Mouse (Mus musculus) embryonic facial prominence, embryonic 12.5 days (tissue): ENCODE measurements at regions not wholly inside any gene's neighbourhood (a gene's known extent, or its start where the extent isn't known, plus 50 kb on each side); places are given as distances from the start of the nearest gene placed in this dataset.

Experiments used
- ATAC-seq: fragments of 200-750 bp; cut with Nextera tagmentation; 2 replicates; pipeline ENCODE4 v1.8.0; 2017; ENCODE audit not compliant: insufficient number of reproducible peaks, insufficient read depth, low FRiP score, low TSS enrichment
- H3K27ac ChIP-seq: fragments of 300-500 bp; sonication (generic); 2 replicates; pipeline ENCODE4 v1.5.1; 2016; ENCODE audit warnings: mild to moderate bottlenecking
- H3K27me3 ChIP-seq: fragments of 300-500 bp; sonication (generic); 2 replicates; pipeline ENCODE4 v1.6.1; 2016; ENCODE audit warnings: mild to moderate bottlenecking, moderate library complexity
- H3K36me3 ChIP-seq: fragments of 300-500 bp; sonication (generic); 2 replicates; pipeline ENCODE4 v1.6.1; 2016; ENCODE audit warnings: mild to moderate bottlenecking
- H3K4me1 ChIP-seq: fragments of 300-500 bp; sonication (generic); 2 replicates; pipeline ENCODE4 v1.6.1; 2016
- H3K4me2 ChIP-seq: fragments of 300-500 bp; sonication (generic); replicated peaks from 2 replicates; pipeline ENCODE4 v1.6.1; 2016; ENCODE audit warnings: mild to moderate bottlenecking, moderate library complexity
- H3K4me3 ChIP-seq: fragments of 300-500 bp; sonication (generic); 2 replicates; pipeline ENCODE4 v1.5.1; 2016; ENCODE audit warnings: mild to moderate bottlenecking
- H3K9ac ChIP-seq: fragments of 300-500 bp; sonication (generic); 2 replicates; pipeline ENCODE4 v1.6.1; 2016; ENCODE audit warnings: mild to moderate bottlenecking, moderate library complexity
- H3K9me3 ChIP-seq: fragments of 300-500 bp; sonication (generic); 2 replicates; pipeline ENCODE4 v1.6.1; 2016; ENCODE audit warnings: mild to moderate bottlenecking, moderate library complexity
- WGBS: fragments of 180-500 bp; shearing (Covaris S2); methylation state at CpG from one replicate; pipeline ENCODE4 v1.1.7; 2016; 5-methylcytosine and 5-hydroxymethylcytosine counted together

DNA sequence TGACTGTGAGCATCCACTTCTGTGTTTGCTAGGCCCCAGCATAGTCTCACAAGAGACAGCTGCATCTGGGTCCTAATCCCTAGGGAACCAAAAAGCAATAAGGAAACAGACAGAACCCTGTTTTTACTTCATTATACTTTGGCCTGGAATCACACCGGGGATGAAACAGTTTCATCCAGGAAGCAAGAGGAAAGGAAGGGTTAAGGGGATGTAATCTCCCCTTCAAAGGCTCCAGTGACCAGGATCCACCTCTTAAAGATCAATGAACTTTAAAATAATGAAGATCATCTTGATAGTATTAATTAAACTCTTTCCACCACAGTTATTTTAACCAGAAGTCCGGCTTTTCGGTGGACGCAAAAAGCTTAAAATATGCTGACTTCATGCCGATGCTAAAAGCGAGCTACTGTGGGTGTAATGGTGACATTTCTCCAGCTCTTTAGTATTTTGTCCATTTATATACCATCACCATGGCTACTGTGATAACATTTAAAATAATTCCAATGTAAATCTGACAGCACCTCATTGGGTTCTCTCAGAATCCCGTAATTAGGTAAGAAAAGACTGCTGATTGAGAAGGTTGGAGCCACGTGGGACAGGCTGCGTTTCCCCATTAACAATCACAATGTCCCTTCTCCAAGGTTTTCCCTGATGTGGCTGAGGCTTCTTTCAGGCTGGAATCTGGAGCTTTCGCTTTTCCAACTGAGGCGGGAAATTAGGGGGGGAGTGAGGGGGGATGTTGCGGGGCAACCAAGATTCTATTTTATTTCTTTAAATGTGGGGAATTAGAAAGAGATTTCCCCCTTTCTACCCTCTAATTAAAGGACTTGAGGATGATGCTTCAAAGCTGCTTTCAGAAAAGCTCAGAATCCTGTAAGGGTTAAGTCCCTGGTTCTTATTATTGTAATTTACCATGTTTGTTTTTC is 560.0 kb upstream of the Pdzrn3 start:
- 47% methylated on average over 12 of the region's 12 CpGs for WGBS
- no peaks in the 10 kb centered on the region for H3K36me3 ChIP-seq
- no peak for ATAC-seq
- H3K9me3 ChIP-seq = no peaks in the 10 kb centered on the region
- no peak overlapping the region for H3K4me2 ChIP-seq
- no peak overlapping the region for H3K27ac ChIP-seq
- H3K27me3 ChIP-seq = no peaks in the 10 kb centered on the region
- H3K9ac ChIP-seq = no peak overlapping the region
- no peak overlapping the region for H3K4me3 ChIP-seq
- H3K4me1 ChIP-seq = no peaks in the 10 kb centered on the region

GRCm38 (mm10) chr6:101931768-101932167 is 554.1 kb upstream of the Pdzrn3 start:
- Histone ChIP-seq H3K27me3 (no peaks in the 10 kb centered on the region), H3K4me3 (no peak overlapping the region), H3K36me3 (no peaks in the 10 kb centered on the region), H3K27ac (no peak overlapping the region), H3K4me1 (no peaks in the 10 kb centered on the region), H3K9me3 (no peaks in the 10 kb centered on the region), H3K4me2 (no peak overlapping the region), H3K9ac (no peak overlapping the region)
- WGBS = 93% methylated on average over 5 of the region's 5 CpGs
- no peak for ATAC-seq

GRCm38 (mm10) chr6:101921686-101922085 is 544.0 kb upstream of the Pdzrn3 start:
- Histone ChIP-seq H3K4me3 (no peak overlapping the region), H3K36me3 (no peaks in the 10 kb centered on the region), H3K27me3 (no peaks in the 10 kb centered on the region), H3K4me1 (no peaks in the 10 kb centered on the region), H3K9me3 (no peaks in the 10 kb centered on the region), H3K9ac (no peak overlapping the region), H3K27ac (0 out of 2 replicates have a peak overlapping the region, but pooled peaks have one; percentile 23), H3K4me2 (no peak overlapping the region)
- 70% methylated on average over 4 of the region's 4 CpGs for WGBS
- no peak for ATAC-seq

DNA sequence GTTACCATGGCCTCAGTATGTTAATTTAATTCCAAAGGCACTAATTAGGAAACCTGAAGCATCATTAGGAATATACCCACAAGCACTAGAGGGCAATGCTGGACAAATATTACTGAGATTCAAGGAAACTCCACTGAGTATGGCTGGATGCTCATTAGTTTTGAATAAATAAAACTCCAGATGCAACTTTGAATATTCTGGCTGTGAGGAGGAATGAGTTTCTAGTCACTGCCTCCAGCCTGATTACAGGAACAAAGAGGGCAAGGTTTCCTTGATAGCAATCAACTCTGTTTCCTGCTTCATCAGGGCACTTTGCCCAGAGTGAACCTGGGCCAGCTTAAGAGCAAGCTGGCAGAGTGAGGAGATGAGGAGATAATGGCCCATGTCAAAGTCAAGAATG is 543.5 kb upstream of the Pdzrn3 start:
- Histone ChIP-seq H3K27ac (no peak overlapping the region), H3K4me1 (no peaks in the 10 kb centered on the region), H3K36me3 (no peaks in the 10 kb centered on the region), H3K4me3 (no peak overlapping the region), H3K9me3 (no peaks in the 10 kb centered on the region), H3K27me3 (no peaks in the 10 kb centered on the region), H3K9ac (no peak overlapping the region), H3K4me2 (no peak overlapping the region)
- no peak for ATAC-seq

GRCm38 (mm10) chr6:101918914-101919313 is 541.2 kb upstream of the Pdzrn3 start:
- no peaks in the 10 kb centered on the region for H3K36me3 ChIP-seq
- no peak for ATAC-seq
- H3K9me3 ChIP-seq = no peaks in the 10 kb centered on the region
- H3K27me3 ChIP-seq = no peaks in the 10 kb centered on the region
- no peak overlapping the region for H3K27ac ChIP-seq
- no peak overlapping the region for H3K9ac ChIP-seq
- H3K4me2 ChIP-seq = no peak overlapping the region
- no peak overlapping the region for H3K4me3 ChIP-seq
- H3K4me1 ChIP-seq = no peaks in the 10 kb centered on the region

- Histone ChIP-seq H3K9ac (no peak overlapping the region), H3K4me1 (no peaks in the 10 kb centered on the region), H3K4me2 (no peak overlapping the region), H3K36me3 (no peaks in the 10 kb centered on the region), H3K27ac (no peak overlapping the region), H3K27me3 (no peaks in the 10 kb centered on the region), H3K4me3 (no peak overlapping the region), H3K9me3 (no peaks in the 10 kb centered on the region)
- no peak for ATAC-seq
- WGBS = 90% methylated on average over 2 of the region's 2 CpGs
Observed at GRCm38 (mm10) chr6:101905029-101905342, 527.3 kb upstream of the Pdzrn3 start.

DNA sequence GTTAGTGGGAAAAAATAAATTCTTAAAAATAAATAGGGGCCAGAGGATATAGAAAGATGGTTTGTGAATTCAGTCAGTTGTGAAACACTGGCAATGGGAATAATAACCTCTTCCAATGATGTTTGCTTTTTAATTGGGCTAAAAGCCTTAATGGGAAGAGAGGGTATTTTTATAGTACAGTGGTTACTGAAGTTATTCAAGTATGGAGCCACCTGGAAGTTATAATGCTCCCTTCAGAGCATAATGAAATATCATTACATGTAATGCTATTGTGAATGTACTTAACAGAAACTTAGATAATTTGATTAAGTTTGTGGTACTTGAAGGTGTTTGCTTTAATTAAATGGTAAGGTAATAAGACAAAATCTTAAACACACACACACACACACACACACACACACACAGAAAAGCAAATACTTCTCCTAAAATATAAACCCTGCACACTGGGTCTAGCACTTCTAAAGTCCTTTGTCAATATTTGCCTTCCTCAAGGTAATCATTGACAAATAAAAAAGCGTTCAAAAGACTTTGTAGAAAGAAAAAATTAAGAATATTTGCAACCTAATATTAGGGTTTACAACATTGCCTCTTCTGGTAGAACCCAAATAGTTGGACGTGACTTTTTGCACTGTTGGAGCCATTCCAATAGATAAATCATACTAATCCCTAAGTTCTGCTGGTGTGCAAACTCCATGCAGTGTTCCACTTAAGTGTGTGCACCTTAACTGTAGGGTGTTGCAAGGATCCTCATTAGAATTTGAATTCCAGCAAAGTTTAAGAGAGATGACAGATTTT is 526.7 kb upstream of the Pdzrn3 start:
- Histone ChIP-seq H3K4me2 (no peak overlapping the region), H3K9me3 (no peaks in the 10 kb centered on the region), H3K27me3 (no peaks in the 10 kb centered on the region), H3K9ac (no peak overlapping the region), H3K36me3 (no peaks in the 10 kb centered on the region), H3K27ac (no peak overlapping the region), H3K4me1 (no peaks in the 10 kb centered on the region), H3K4me3 (no peak overlapping the region)
- 68% methylated on average over 2 of the region's 2 CpGs for WGBS
- ATAC-seq = no peak

DNA sequence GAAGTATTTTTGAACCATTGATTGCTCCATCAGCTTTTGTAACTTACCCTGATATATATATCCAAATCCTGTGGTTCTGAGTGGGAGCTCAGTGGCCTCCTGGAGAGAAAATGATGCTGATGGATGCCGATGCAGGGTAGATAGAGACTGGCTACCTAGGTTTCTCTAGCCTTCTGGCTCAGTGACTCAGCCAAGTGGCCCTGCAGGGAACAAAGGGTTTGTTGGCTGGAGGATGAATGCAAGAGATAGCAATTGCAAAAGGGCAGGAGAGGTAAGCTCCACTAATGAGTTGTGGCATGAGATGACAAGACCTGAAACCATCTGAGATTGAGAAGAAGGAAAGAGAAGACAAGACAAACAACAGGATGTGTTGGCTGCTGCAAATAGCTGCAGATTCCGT is 524.6 kb upstream of the Pdzrn3 start:
- no peak overlapping the region for H3K4me3 ChIP-seq
- H3K27ac ChIP-seq = no peak overlapping the region
- no peak overlapping the region for H3K9ac ChIP-seq
- WGBS = 70% methylated on average over 2 of the region's 2 CpGs
- H3K36me3 ChIP-seq = no peaks in the 10 kb centered on the region
- no peaks in the 10 kb centered on the region for H3K9me3 ChIP-seq
- no peak overlapping the region for H3K4me2 ChIP-seq
- H3K4me1 ChIP-seq = no peaks in the 10 kb centered on the region
- no peaks in the 10 kb centered on the region for H3K27me3 ChIP-seq
- no peak for ATAC-seq

DNA sequence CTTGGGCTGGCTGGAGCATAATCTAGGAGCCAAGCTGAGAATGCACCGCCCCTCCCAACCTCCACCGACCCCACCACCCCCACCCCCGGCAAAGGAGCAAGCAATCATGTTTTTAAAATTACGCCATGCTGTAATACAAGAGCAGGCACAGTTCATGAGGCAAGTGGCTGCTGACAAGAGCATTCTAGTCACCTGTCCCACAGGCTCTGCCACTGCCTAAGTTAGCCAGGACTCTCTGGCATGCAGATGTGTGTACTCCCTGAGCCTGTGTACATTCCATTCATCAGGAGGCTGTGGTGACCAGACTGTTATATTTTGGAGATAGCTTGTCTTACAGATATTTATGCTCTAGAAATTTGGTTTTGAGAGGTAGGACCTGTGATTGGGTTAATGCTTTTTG is 520.8 kb upstream of the Pdzrn3 start:
- Histone ChIP-seq H3K9ac (no peak overlapping the region), H3K4me1 (no peaks in the 10 kb centered on the region), H3K4me2 (no peak overlapping the region), H3K27ac (no peak overlapping the region), H3K36me3 (no peaks in the 10 kb centered on the region), H3K9me3 (no peaks in the 10 kb centered on the region), H3K4me3 (no peak overlapping the region), H3K27me3 (no peaks in the 10 kb centered on the region)
- 66% methylated on average over 4 of the region's 4 CpGs for WGBS
- no peak for ATAC-seq

DNA sequence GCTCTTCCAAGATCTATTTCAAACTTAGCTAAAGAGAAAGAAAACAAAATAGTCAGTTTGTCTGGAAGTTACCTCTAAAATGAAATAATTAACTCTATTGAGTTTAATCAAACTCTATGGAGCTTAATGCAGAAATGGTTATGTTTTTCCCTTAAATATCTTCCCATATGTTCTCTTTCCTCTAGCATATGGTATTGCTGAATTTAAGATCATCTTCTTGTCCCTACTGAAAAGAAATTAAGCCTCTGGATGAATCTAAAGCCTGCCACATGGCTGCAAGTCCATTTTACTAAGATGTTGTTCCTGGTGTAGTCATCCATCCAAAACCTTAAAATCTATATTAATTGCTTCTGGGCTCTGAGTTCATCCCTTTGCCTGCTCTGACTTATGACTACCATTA is 513.0 kb upstream of the Pdzrn3 start:
- H3K27me3 ChIP-seq = no peaks in the 10 kb centered on the region
- no peaks in the 10 kb centered on the region for H3K36me3 ChIP-seq
- H3K4me3 ChIP-seq = no peak overlapping the region
- H3K9ac ChIP-seq = no peak overlapping the region
- no peak overlapping the region for H3K4me2 ChIP-seq
- no peak for ATAC-seq
- no peaks in the 10 kb centered on the region for H3K9me3 ChIP-seq
- no peak overlapping the region for H3K27ac ChIP-seq
- H3K4me1 ChIP-seq = no peaks in the 10 kb centered on the region

GRCm38 (mm10) chr6:101882938-101883337 is 505.2 kb upstream of the Pdzrn3 start:
- Histone ChIP-seq H3K27ac (0 out of 2 replicates have a peak overlapping the region, but pooled peaks have one; percentile 1), H3K27me3 (no peaks in the 10 kb centered on the region), H3K9ac (no peak overlapping the region), H3K36me3 (no peaks in the 10 kb centered on the region), H3K4me3 (no peak overlapping the region), H3K4me1 (0 out of 2 replicates have a peak, but pooled peaks cover 3% of the 10 kb centered on the region), H3K9me3 (no peaks in the 10 kb centered on the region), H3K4me2 (no peak overlapping the region)
- ATAC-seq = no peak
- 48% methylated on average over 4 of the region's 4 CpGs for WGBS

GRCm38 (mm10) chr6:101874894-101875293 is 497.2 kb upstream of the Pdzrn3 start:
- Histone ChIP-seq H3K27ac (no peak overlapping the region), H3K9ac (no peak overlapping the region), H3K9me3 (no peaks in the 10 kb centered on the region), H3K4me2 (no peak overlapping the region), H3K4me1 (no peaks in the 10 kb centered on the region), H3K27me3 (no peaks in the 10 kb centered on the region), H3K36me3 (no peaks in the 10 kb centered on the region), H3K4me3 (no peak overlapping the region)
- no peak for ATAC-seq
- WGBS = 52% methylated on average over 1 of the region's 1 CpGs
